Mouse (Mus musculus): ENCODE results near the gene Vmn1r33. TPM values are rescaled to one million over a fixed set of nuclear protein-coding genes. Genes with fewer than 3 reads are reported as not detected.
"Not testable (repeated sequence)": the region's sequence is repeated elsewhere in the genome, so short reads cannot be mapped to it uniquely, and the experiment has no call there.

Vmn1r33 gene
- not detected in 2 replicates for polyA plus RNA-seq (2015; fragmentation: Nextera tagmentation; extraction: Ambion mirVana)

DNA sequence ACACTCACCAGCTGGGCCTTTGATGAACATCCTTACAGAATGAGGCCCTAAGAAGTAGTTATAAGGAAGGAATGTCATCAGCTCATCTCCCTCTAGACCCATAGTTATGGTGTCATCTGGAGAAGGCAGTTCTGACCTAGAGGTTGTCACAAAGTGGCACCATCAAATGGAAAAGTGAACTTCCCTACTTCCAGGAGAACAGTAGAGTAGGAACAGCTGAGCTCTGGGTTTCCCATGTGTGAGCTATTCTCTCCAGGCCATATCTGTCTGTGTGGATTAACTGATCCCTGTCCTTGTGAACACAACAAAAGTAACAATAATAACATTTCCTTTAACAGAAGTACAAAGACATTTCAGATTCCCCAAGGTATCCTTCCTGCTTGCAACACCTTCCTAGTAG lies at the start of gene Vmn1r33:
Vmn1r33 (minus strand) TSS at position 101 of the 400 bp plus-strand sequence.
- H3K4me2 ChIP-seq (ENCODE audit: low read length); H3K27me3 ChIP-seq (ENCODE audit: control insufficient read depth, insufficient read depth, low read depth, low read length); H3K9ac ChIP-seq (ENCODE audit: low read depth, low read length); H3K4me1 ChIP-seq (ENCODE audit: control insufficient read depth, insufficient read depth, low read length); H3K36me3 ChIP-seq (ENCODE audit: control insufficient read depth, insufficient read depth, low read length); H3K4me3 ChIP-seq (ENCODE audit: low read depth, low read length); H3K9me3 ChIP-seq (replicated peaks; ENCODE audit: control insufficient read depth, low read length, poor library complexity, severe bottlenecking); H3K27ac ChIP-seq (ENCODE audit: low read length); ATAC-seq: not testable (repeated sequence)

DNA sequence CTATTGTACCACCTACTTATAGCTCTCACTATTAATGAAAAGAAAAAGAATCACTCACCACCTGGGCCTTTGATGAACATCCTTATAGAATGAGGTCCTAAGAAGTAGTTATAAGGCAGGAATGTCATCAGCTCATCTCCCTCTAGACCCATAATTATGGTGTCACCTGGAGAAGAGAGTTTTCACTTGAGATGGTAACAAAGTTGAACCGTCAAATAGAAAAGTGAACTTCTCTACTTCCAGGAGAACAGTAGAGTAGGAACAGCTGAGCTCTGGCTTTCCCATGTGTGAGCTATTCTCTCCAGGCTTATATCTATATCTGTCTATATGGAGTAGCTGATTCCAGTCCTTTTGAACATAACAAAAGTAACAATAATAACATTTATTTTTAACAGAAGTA lies 25.7 kb upstream of the Vmn1r33 start, which contains the start of gene Vmn1r34:
Vmn1r34 (minus strand) TSS at position 101 of the 400 bp plus-strand sequence.
- H3K9ac ChIP-seq (ENCODE audit: low read depth, low read length), result no peak within 1 kb of the TSS
- H3K4me2 ChIP-seq (ENCODE audit: low read length), result no peak within 1 kb of the TSS
- H3K27ac ChIP-seq (ENCODE audit: low read length), result no peak within 1 kb of the TSS
- no peaks in the 10 kb centered on the region for H3K9me3 ChIP-seq (replicated peaks; ENCODE audit: control insufficient read depth, low read length, poor library complexity, severe bottlenecking)
- H3K36me3 ChIP-seq (ENCODE audit: control insufficient read depth, insufficient read depth, low read length), result no peaks in the 10 kb centered on the region
- H3K4me1 ChIP-seq (ENCODE audit: control insufficient read depth, insufficient read depth, low read length), result no peaks in the 10 kb centered on the region
- WGBS, result 94% methylated on average over 1 of the region's 1 CpGs
- H3K27me3 ChIP-seq (ENCODE audit: control insufficient read depth, insufficient read depth, low read depth, low read length), result no peaks in the 10 kb centered on the region
- no peak within 1 kb of the TSS for H3K4me3 ChIP-seq (ENCODE audit: low read depth, low read length)
- ATAC-seq, result no peak

GRCm38 (mm10) chr6:66595804-66596203 lies 22.3 kb downstream of the Vmn1r33 start:
- Histone ChIP-seq H3K4me3 (ENCODE audit: low read depth, low read length) (no peak overlapping the region), H3K27ac (ENCODE audit: low read length) (no peak overlapping the region), H3K4me1 (ENCODE audit: control insufficient read depth, insufficient read depth, low read length) (no peaks in the 10 kb centered on the region), H3K9ac (ENCODE audit: low read depth, low read length) (no peak overlapping the region), H3K4me2 (ENCODE audit: low read length) (no peak overlapping the region), H3K27me3 (ENCODE audit: control insufficient read depth, insufficient read depth, low read depth, low read length) (no peaks in the 10 kb centered on the region), H3K36me3 (ENCODE audit: control insufficient read depth, insufficient read depth, low read length) (no peaks in the 10 kb centered on the region), H3K9me3 (replicated peaks; ENCODE audit: control insufficient read depth, low read length, poor library complexity, severe bottlenecking) (no peaks in the 10 kb centered on the region)
- ATAC-seq, result no peak

Other genes starting within 250 kb of the Vmn1r33 start
- 14.5 and 15.0 TPM in 2 replicates for gene Mad2l1, start 82.9 kb downstream of the Vmn1r33 start, polyA plus RNA-seq (2015; fragmentation: Nextera tagmentation; extraction: Ambion mirVana)
- not detected in 2 replicates for gene Vmn1r32, start 58.2 kb downstream of the Vmn1r33 start, polyA plus RNA-seq (2015; fragmentation: Nextera tagmentation; extraction: Ambion mirVana)
- not detected in 2 replicates for gene Vmn1r34, start 25.6 kb upstream of the Vmn1r33 start, polyA plus RNA-seq (2015; fragmentation: Nextera tagmentation; extraction: Ambion mirVana)
- not detected in 2 replicates for gene Vmn1r35, start 67.6 kb upstream of the Vmn1r33 start, polyA plus RNA-seq (2015; fragmentation: Nextera tagmentation; extraction: Ambion mirVana)
- gene Vmn1r36, start 100.9 kb upstream of the Vmn1r33 start, polyA plus RNA-seq (2015; fragmentation: Nextera tagmentation; extraction: Ambion mirVana), result not detected in 2 replicates
- not detected in 2 replicates for gene Vmn1r37, start 111.1 kb upstream of the Vmn1r33 start, polyA plus RNA-seq (2015; fragmentation: Nextera tagmentation; extraction: Ambion mirVana)
- gene Vmn1r38, start 164.3 kb upstream of the Vmn1r33 start, polyA plus RNA-seq (2015; fragmentation: Nextera tagmentation; extraction: Ambion mirVana), result not detected in 2 replicates
- gene Vmn1r39, start 192.3 kb upstream of the Vmn1r33 start, polyA plus RNA-seq (2015; fragmentation: Nextera tagmentation; extraction: Ambion mirVana), result not detected in 2 replicates

All from midbrain, embryonic 16.5 days (tissue).